Mouse (Mus musculus): ENCODE data around the gene Prss33. TPM values are rescaled to one million over a fixed set of nuclear protein-coding genes. Genes with fewer than 3 reads are reported as not detected.

Prss33 gene
- total RNA-seq, 2 experiments from 2014 or later = not detected

- DNase-seq (ENCODE audit: low spot score in 2 of 2) = peak; percentile 90 to 93
- intact Hi-C loops (cut with DNase I) = loop anchor here (2.0 kb wide), 2 partner anchors 26 to 58 kb away; partner anchors contain the start of gene Flywch1
Observed at GRCm38 (mm10) chr17:23829064-23829619, 6.7 kb downstream of the Prss33 start, which contains the start of gene Elob. TSS of gene Elob (minus strand) at chr17:23829136.

- intact Hi-C loops (cut with DNase I) = loop anchor here (2.0 kb wide), 2 partner anchors 26 to 58 kb away; partner anchors contain the start of gene Flywch1
- peak; percentile 58 to 73 for DNase-seq (ENCODE audit: low spot score in 2 of 2)
Observed at GRCm38 (mm10) chr17:23828271-23829001, 7.4 kb downstream of the Prss33 start.

- intact Hi-C loops (cut with DNase I) = no loop called here
- DNase-seq (ENCODE audit: low spot score in 2 of 2) = no peak
Observed at GRCm38 (mm10) chr17:23825591-23825990, 10.3 kb downstream of the Prss33 start.

- intact Hi-C loops (cut with DNase I) = no loop called here
- DNase-seq (ENCODE audit: low spot score in 2 of 2) = no peak
Observed at GRCm38 (mm10) chr17:23823614-23824013, 12.2 kb downstream of the Prss33 start.

GRCm38 (mm10) chr17:23823018-23823417 is 12.8 kb downstream of the Prss33 start:
- intact Hi-C loops (cut with DNase I) = no loop called here
- DNase-seq (ENCODE audit: low spot score in 2 of 2) = no peak

GRCm38 (mm10) chr17:23822094-23822493 is 13.8 kb downstream of the Prss33 start:
- no peak for DNase-seq (ENCODE audit: low spot score in 2 of 2)
- intact Hi-C loops (cut with DNase I) = no loop called here

- no peak for DNase-seq (ENCODE audit: low spot score in 2 of 2)
Observed at GRCm38 (mm10) chr17:23820731-23821130, 15.1 kb downstream of the Prss33 start.

GRCm38 (mm10) chr17:23819235-23819634 is 16.6 kb downstream of the Prss33 start:
- no peak for DNase-seq (ENCODE audit: low spot score in 2 of 2)
- intact Hi-C loops (cut with DNase I) = no loop called here

More at GRCm38 (mm10) chr17:23820731-23821130, 15.1 kb downstream of the Prss33 start:
- intact Hi-C loops (cut with DNase I) = no loop called here

- intact Hi-C loops (cut with DNase I) = no loop called here
- no peak for DNase-seq (ENCODE audit: low spot score in 2 of 2)
Observed at GRCm38 (mm10) chr17:23818579-23818978, 17.3 kb downstream of the Prss33 start.

GRCm38 (mm10) chr17:23815641-23816040 is 20.2 kb downstream of the Prss33 start:
- intact Hi-C loops (cut with DNase I) = no loop called here
- no peak for DNase-seq (ENCODE audit: low spot score in 2 of 2)

GRCm38 (mm10) chr17:23807918-23808317 is 27.9 kb downstream of the Prss33 start:
- intact Hi-C loops (cut with DNase I) = no loop called here
- DNase-seq (ENCODE audit: low spot score in 2 of 2) = no peak

GRCm38 (mm10) chr17:23806867-23807266 is 29.0 kb downstream of the Prss33 start:
- peak in 1 of 2 experiments; percentile 47 for DNase-seq (ENCODE audit: low spot score in 2 of 2)
- intact Hi-C loops (cut with DNase I) = no loop called here

GRCm38 (mm10) chr17:23804426-23805085 is 31.3 kb downstream of the Prss33 start:
- DNase-seq (ENCODE audit: low spot score in 2 of 2) = no peak
- intact Hi-C loops (cut with DNase I) = no loop called here

GRCm38 (mm10) chr17:23803366-23804041 is 32.4 kb downstream of the Prss33 start:
- DNase-seq (ENCODE audit: low spot score in 2 of 2) = peak; percentile 62 to 73
- intact Hi-C loops (cut with DNase I) = loop anchor here (2.0 kb wide), 2 partner anchors 17 to 25 kb away; partner anchors contain the start of genes Elob and Flywch2

- intact Hi-C loops (cut with DNase I) = loop anchor here (2.0 kb wide), 2 partner anchors 16 to 26 kb away; partner anchors contain the start of genes Elob and Flywch2
Observed at GRCm38 (mm10) chr17:23802746-23803365, 33.0 kb downstream of the Prss33 start.

GRCm38 (mm10) chr17:23801627-23802026 is 34.2 kb downstream of the Prss33 start:
- DNase-seq (ENCODE audit: low spot score in 2 of 2) = no peak
- intact Hi-C loops (cut with DNase I) = loop anchor here (2.0 kb wide), 2 partner anchors 15 to 27 kb away; partner anchors contain the start of genes Elob and Flywch2

More at GRCm38 (mm10) chr17:23802746-23803365, 33.0 kb downstream of the Prss33 start:
- DNase-seq (ENCODE audit: low spot score in 2 of 2) = peak; percentile 98 to 100

GRCm38 (mm10) chr17:23797316-23797715 is 38.5 kb downstream of the Prss33 start:
- no peak for DNase-seq (ENCODE audit: low spot score in 2 of 2)

GRCm38 (mm10) chr17:23795323-23795722 is 40.5 kb downstream of the Prss33 start:
- no peak for DNase-seq (ENCODE audit: low spot score in 2 of 2)
- intact Hi-C loops (cut with DNase I) = no loop called here

More at GRCm38 (mm10) chr17:23797316-23797715, 38.5 kb downstream of the Prss33 start:
- intact Hi-C loops (cut with DNase I) = no loop called here

GRCm38 (mm10) chr17:23791079-23791357 is 44.8 kb downstream of the Prss33 start:
- intact Hi-C loops (cut with DNase I) = no loop called here
- DNase-seq (ENCODE audit: low spot score in 2 of 2) = peak in 1 of 2 experiments; percentile 31

All from left cerebral cortex, postnatal 25 days (tissue).